Mouse (Mus musculus) activated CD4-positive, CD25-positive, alpha-beta regulatory T cell (primary cell): ENCODE measurements around the gene Rfc3. TPM values are rescaled to one million over a fixed set of nuclear protein-coding genes. Genes with fewer than 3 reads are reported as not detected.

Experiments
- polyA plus RNA-seq, 2 experiments: library from polyadenylated mRNA; unstranded; fragments of 100-300 nt; shearing (Covaris generic); gene quantifications; one replicate each; pipeline ENCODE4 v1.2.1; 2017

Rfc3 gene
- polyA plus RNA-seq: 10 to 100 TPM; 33.3 to 53.2 TPM

DNA sequence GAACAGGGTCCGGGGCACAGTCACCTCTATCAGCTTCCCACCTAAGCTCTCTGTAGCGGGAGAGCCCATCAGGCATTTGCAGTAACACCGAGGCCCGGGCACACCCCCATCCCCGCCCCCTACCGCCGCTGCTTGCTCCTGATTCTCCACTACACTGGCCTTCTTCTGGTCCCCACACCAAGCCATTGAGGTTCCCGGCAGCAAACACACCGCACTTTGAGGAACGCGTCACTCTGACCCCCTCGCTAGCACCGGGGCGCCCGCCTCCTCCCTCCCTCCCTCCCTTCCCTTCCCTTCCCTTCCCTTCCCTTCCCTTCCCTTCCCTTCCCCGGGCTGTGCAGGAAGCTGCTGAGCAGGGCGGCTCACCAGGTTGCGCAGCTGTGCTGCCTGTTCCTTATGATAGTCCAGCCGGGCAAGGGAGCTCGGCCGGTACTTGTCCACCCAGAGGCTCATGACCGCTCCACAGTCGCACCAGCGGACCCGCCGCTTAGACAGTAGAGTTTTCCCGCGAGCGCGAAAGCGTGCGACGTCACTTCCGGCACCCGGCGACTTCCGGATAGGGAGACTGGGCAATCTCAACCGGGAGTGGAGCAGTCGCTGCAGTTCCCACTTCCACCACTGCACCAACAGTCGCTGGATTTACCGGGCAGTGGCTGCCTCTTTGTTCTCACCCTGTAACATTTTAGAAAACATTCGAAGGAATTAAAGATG is at the start of gene Rfc3:
TSS of gene Rfc3 (minus strand) at position 543 of the 711 bp plus-strand sequence.

DNA sequence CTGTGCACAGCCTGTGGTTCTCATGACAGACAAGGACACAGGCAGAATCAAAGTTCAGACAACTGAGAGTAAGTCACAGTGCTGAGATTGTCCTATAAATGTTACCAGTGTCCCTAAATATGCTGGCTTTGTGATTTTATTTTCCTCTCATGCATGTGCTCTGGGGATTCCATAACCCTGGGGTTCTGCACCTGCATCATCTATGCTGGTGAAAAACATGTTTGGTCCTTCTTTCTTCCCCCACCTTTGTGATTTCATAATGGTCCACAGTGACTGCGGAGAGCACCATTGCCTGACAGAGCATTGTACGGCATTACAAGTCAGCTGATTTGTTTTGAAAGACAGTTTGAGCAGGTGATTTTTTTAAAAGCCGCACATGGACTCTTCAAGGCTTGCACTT is 45.1 kb downstream of the Rfc3 start, which contains the start of gene Vmn2r18:
TSS of gene Vmn2r18 (minus strand) at position 101 of the 400 bp plus-strand sequence.

Other genes starting within 250 kb of the Rfc3 start
- not detected for gene Gm42906, start 223.1 kb downstream of the Rfc3 start, polyA plus RNA-seq
- under 1 TPM; 0.05 to 0.12 TPM for gene Vmn2r18, start 45.2 kb downstream of the Rfc3 start, polyA plus RNA-seq